ENCODE assay signal across 42 mouse cellular contexts in genomic region chr7:24845181-24845580, GRCm38 (mm10). TPM values are rescaled to one million over a fixed set of nuclear protein-coding genes. Genes with fewer than 3 reads are reported as not detected.
"Had no signal": no experiment of that assay in that cellular context is flagged by ENCODE, and none has a peak within 500 bp of the region (broad histone marks: within the 10 kb centered on the region; RNA-seq: fewer than 3 reads in every experiment).

No protein-coding gene starts in this region.

- H3K4me3 ChIP-seq: heart, embryonic 13.5 days; heart, embryonic 15.5 days; hindbrain, embryonic 13.5 days; hindbrain, embryonic 15.5 days; kidney, embryonic 15.5 days; limb, embryonic 10.5 days; limb, embryonic 12.5 days; liver, embryonic 13.5 days; liver, embryonic 15.5 days had no signal

- H3K36me3 ChIP-seq: heart, embryonic 13.5 days; heart, embryonic 15.5 days; hindbrain, embryonic 13.5 days; hindbrain, embryonic 15.5 days; kidney, embryonic 15.5 days; limb, embryonic 10.5 days; limb, embryonic 12.5 days; liver, embryonic 13.5 days; liver, embryonic 15.5 days had no signal

- DNase-seq: gastrocnemius, postnatal 14 days; gastrocnemius, postnatal 36 days; heart, postnatal 14 days; heart, postnatal 36 days; kidney, adult 11 months; kidney, adult 2 months; kidney, adult 9 months; kidney, postnatal 14 days; kidney, postnatal 36 days; layer of hippocampus, adult 9-11 months; layer of hippocampus, postnatal 36 days had no signal

- H3K4me1 ChIP-seq: heart, embryonic 15.5 days; hindbrain, embryonic 13.5 days; hindbrain, embryonic 15.5 days had no signal

- H3K9me3 ChIP-seq: heart, embryonic 13.5 days; heart, embryonic 15.5 days; hindbrain, embryonic 13.5 days; hindbrain, embryonic 15.5 days; kidney, embryonic 15.5 days; limb, embryonic 10.5 days; limb, embryonic 12.5 days; liver, embryonic 13.5 days; liver, embryonic 15.5 days had no signal

- H3K9ac ChIP-seq: heart, embryonic 13.5 days; heart, embryonic 15.5 days; hindbrain, embryonic 13.5 days; hindbrain, embryonic 15.5 days; kidney, embryonic 15.5 days; limb, embryonic 12.5 days; liver, embryonic 15.5 days had no signal

- H3K27me3 ChIP-seq: heart, embryonic 13.5 days; heart, embryonic 15.5 days; hindbrain, embryonic 13.5 days; hindbrain, embryonic 15.5 days; kidney, embryonic 15.5 days; limb, embryonic 12.5 days; liver, embryonic 13.5 days; liver, embryonic 15.5 days had no signal

- H3K27ac ChIP-seq: heart, embryonic 13.5 days; heart, embryonic 15.5 days; hindbrain, embryonic 13.5 days; hindbrain, embryonic 15.5 days; hindbrain, postnatal 0 days; kidney, embryonic 15.5 days; kidney, postnatal 0 days; limb, embryonic 10.5 days; limb, embryonic 12.5 days; liver, embryonic 13.5 days had no signal

- H3K4me2 ChIP-seq: heart, embryonic 11.5 days; heart, embryonic 13.5 days; heart, embryonic 15.5 days; hindbrain, embryonic 13.5 days; hindbrain, embryonic 15.5 days; kidney, embryonic 15.5 days; limb, embryonic 12.5 days; liver, embryonic 11.5 days had no signal

RNA-seq across cellular contexts. Expression of gene Gm9844, which starts 16.8 kb away (rescaled TPM):
- total RNA-seq: gastrocnemius, adult 18-20 months; gastrocnemius, adult 8-10 months; gastrocnemius, postnatal 36 days; heart, adult 18-20 months; heart, adult 8-10 months; heart, postnatal 14 days; heart, postnatal 36 days; layer of hippocampus, adult 8-10 months; layer of hippocampus, postnatal 36 days; left cerebral cortex, adult 8-10 months had no signal

RNA-seq across cellular contexts. Expression of gene Lypd4, which starts 24.6 kb away (rescaled TPM):
- total RNA-seq: gastrocnemius, adult 18-20 months; gastrocnemius, adult 8-10 months; gastrocnemius, postnatal 14 days; gastrocnemius, postnatal 36 days; heart, adult 18-20 months; heart, adult 8-10 months; heart, postnatal 14 days; heart, postnatal 36 days; hematopoietic stem cell, adult 5-6 weeks; hindbrain, postnatal 0 days; layer of hippocampus, adult 18-20 months; layer of hippocampus, adult 8-10 months; layer of hippocampus, postnatal 14 days; layer of hippocampus, postnatal 36 days; left cerebral cortex, adult 18-20 months; left cerebral cortex, adult 8-10 months; left cerebral cortex, postnatal 10 days; left cerebral cortex, postnatal 25 days had no signal
- polyA plus RNA-seq: heart, embryonic 11.5 days; heart, embryonic 13.5 days; heart, embryonic 15.5 days; heart, postnatal 0 days; hindbrain, embryonic 11.5 days; hindbrain, embryonic 13.5 days; hindbrain, embryonic 15.5 days; hindbrain, postnatal 0 days; intestine, embryonic 14.5 days; intestine, embryonic 16.5 days; kidney, embryonic 15.5 days; kidney, postnatal 0 days; large intestine, adult 2 months; limb, embryonic 10.5 days; limb, embryonic 12.5 days; limb, embryonic 14.5 days; liver, embryonic 11.5 days; liver, embryonic 13.5 days; liver, embryonic 15.5 days had no signal

RNA-seq across cellular contexts. Expression of gene Dmrtc2, which starts 24.7 kb away (rescaled TPM):
- total RNA-seq: gastrocnemius, adult 18-20 months; gastrocnemius, adult 8-10 months; gastrocnemius, postnatal 14 days; gastrocnemius, postnatal 36 days; heart, adult 18-20 months; heart, adult 8-10 months; heart, postnatal 14 days; heart, postnatal 36 days; hematopoietic stem cell, adult 5-6 weeks; hindbrain, postnatal 0 days; layer of hippocampus, adult 18-20 months; layer of hippocampus, adult 8-10 months; layer of hippocampus, postnatal 14 days; layer of hippocampus, postnatal 36 days; left cerebral cortex, adult 18-20 months; left cerebral cortex, adult 8-10 months; left cerebral cortex, postnatal 10 days; left cerebral cortex, postnatal 25 days had no signal
- polyA plus RNA-seq: heart, embryonic 11.5 days; heart, embryonic 15.5 days; heart, postnatal 0 days; intestine, embryonic 14.5 days; intestine, embryonic 16.5 days; kidney, adult 2 months; kidney, embryonic 15.5 days; large intestine, adult 2 months; limb, embryonic 10.5 days; limb, embryonic 12.5 days; liver, embryonic 11.5 days; liver, embryonic 13.5 days; liver, embryonic 15.5 days had no signal

RNA-seq across cellular contexts. Expression of gene Cd79a, which starts 52.0 kb away (rescaled TPM):
- total RNA-seq: hematopoietic stem cell, adult 5-6 weeks had no signal
- polyA plus RNA-seq: liver, embryonic 11.5 days had no signal
